Mouse (Mus musculus): ENCODE results near the gene Smad3.

DNA sequence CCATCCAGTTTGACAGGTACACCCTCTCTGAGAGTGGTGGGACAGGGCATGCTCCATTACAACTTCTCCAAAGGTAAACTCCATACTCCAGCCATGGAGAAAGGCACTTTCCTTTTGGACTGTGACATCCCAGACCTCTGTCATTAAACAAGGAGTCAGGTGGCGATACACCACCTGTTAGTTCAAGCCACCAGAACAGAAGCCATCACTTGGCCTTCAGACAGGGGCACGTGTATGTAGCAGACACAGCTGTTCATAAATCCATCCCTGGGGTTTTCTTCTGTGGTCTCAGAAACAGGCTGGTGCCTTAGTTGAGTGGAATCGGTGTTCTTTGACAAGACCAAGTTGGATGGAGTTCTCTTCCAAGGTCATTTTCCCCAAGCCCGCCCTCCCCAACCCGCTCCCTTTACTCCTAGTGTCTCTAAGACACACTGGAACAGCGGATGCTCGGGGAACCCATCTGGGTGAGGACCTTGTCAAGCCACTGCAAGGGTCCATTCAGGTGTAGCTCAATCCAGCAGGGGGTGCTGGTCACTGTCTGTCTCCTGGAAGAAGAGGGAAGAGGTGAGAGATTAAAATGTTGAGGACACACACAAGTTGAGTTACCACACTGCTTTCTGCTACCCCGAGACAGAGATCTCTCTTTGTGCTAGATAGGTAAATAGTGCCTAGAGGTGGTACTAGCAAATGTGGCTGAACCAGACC is 107.8 kb downstream of the Smad3 start:
- TF ChIP-seq EP300 (optimal IDR thresholded peaks at IDR 0.05): no peak
- peak; percentile 72 for TF ChIP-seq CTCF (IDR thresholded peaks at IDR 0.05; ENCODE audit: low read depth)

Data from stomach, postnatal 0 days (tissue).